Mouse (Mus musculus): ENCODE results near the gene Pirb.

Gene Pirb

DNA sequence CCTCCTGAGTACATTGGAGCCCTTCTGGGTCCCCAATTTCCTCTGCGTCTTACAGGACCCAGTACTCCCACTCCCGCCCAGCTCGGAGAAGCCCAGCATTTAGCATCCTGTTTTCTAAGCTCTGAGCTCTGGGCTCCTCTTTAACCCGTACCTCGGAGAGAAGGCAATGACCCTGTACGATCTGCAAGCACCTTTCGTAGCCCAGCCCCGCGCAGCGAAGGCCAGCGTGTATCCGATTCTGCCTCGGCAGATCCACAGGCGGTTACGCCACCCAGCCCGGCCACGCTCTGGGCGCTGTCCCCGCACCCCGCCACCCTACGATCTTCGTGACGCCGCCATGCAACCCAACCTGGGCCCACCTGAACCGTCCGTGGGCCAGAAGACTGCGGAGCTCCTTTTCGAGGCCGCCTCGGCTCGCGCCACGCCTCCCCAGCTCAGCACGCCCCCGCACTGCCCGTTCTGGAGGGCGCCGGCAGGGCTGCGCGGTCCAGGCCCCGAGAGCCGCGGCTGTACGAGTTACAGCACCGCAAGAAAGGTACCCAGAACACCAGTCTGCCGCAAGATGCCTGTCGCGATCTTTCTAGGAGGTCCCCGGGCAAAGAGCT, 27.7 kb downstream of the Pirb start, which contains the start of gene Tsen34:
Gene Tsen34 (plus strand): TSS at position 482 of the 605 bp plus-strand sequence.
- DNase-seq (ENCODE audit: low spot score): no peak

DNA sequence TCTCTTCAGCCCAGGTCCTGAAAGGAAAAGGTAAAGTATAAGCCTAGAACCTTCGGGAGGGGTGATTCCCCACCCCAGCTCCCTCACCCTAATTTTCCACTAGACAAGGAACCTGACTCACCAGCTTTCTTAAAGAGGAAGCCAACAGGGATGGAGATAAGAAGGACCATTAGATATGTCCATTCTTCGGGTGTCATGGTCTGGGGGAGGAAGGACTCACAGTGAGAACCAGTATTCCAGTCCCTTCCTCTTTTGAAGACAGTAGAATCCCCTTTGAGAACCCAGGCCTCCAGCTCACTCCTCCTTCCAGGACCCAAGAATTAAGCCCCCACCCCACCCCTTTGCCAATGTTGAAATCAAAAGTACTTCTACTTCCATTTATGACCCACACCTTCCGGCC, 28.3 kb downstream of the Pirb start:
- DNase-seq (ENCODE audit: low spot score): no peak

- no peak for DNase-seq (ENCODE audit: low spot score)
Observed at GRCm38 (mm10) chr7:3685400-3686187, 34.6 kb downstream of the Pirb start.

DNA sequence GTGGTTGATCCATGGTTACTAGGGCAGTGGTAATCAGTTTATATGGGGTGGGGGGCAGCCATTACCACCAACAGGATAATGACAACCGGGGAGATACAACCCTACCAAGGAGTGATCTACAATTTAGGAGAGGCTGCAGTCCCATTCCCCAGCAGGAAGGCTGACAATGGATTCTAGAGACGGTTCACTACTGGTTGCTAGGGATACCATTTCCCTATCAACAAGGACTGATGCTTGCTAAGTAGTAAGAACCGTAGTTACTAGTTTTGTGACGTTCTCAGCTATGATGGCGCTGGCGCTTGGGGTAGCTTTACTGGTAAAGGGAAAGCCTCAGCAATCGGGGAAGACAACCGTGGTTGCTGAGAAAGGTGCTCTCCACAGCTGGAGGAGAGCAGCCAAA, 35.5 kb downstream of the Pirb start:
- no peak for DNase-seq (ENCODE audit: low spot score)

- DNase-seq (ENCODE audit: low spot score): no peak
Observed at GRCm38 (mm10) chr7:3683908-3684550, 36.2 kb downstream of the Pirb start.

DNA sequence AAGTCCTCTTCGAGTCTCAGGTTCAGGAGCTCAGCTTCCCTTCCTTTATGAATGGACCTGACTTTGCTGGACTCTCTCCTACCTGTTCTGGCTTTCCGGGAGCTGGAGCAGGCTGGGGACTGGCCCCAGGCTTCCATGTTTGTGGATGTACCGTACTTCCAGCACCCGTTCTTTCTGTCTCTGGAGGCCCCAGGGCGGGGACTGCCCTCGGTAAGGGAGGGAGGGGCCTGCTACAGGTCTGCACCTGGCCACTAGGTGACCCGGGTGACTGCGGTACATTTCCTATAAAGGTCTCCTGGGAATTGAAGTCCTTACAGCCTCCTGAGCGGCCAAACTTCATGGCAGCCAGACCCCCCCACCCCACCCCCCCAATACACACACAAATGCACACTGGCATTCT, 42.8 kb downstream of the Pirb start, which contains the start of gene Tmc4:
Gene Tmc4 (minus strand): TSS at position 212 of the 400 bp plus-strand sequence.
- DNase-seq (ENCODE audit: low spot score): no peak

- DNase-seq (ENCODE audit: low spot score): no peak
Observed at GRCm38 (mm10) chr7:3676371-3676770, 43.8 kb downstream of the Pirb start.

- no peak for DNase-seq (ENCODE audit: low spot score)
Observed at GRCm38 (mm10) chr7:3675228-3675548, 45.0 kb downstream of the Pirb start.

DNA sequence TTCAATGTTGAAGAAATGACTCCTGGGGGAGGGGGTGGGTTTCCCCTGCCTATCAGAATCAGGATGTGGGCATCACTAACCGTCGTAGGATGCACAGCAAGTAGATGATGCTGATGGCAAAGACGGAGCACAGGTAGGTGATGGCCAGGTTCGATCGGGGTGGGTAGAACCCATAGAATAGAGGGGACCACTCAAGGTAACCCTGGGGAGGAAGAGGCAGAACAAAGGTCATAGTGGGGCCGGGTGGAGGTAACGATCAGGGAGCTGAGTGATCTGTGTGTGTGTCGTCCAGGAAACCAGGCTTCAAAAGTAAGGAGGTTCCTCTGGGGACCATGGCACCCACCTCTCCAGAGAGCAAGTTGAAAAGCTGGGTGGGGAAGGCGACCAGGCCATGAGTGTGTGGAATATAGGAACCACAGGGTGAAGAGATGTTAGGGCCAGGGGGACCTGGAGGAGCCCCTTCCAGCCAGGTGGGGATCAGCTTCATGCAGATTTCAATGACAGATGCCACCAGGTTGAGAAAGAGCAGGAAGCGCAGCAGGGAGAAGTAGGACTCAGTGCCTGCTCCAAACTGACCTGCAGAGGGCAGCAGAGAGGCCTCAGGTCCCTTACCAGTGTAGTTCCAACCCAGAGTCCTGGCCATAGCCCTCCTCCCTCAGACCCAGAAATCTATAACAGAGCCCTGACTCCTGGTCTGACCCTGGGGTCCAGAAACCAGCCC, 45.5 kb downstream of the Pirb start:
- peak; percentile 56 for DNase-seq (ENCODE audit: low spot score)

DNA sequence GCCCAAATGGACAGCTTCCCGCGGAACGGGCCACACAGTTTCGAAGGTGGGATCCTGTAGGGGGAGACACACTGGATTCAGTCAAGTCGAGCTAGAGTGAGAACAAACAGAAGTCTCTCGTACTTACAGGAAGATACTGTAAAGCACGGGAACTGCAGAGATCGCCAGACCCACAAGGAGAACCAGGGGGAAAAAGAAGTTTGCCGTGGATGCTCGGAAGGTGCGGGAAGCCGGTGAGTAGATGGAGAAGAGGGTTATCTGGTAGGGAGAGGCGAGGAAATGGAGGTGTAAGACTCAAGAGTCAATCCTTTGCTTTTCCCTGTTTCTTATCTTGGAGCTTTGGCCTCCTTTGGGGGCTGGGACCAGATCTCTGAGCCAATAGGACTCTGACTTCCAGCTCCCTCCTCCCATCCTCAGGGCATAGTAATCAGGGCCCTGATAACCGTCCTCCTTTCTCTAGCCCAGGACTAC, 53.2 kb downstream of the Pirb start:
- DNase-seq (ENCODE audit: low spot score): no peak

- DNase-seq (ENCODE audit: low spot score): peak; percentile 94
Observed at GRCm38 (mm10) chr7:3665215-3666114, 54.7 kb downstream of the Pirb start, which contains the start of gene Leng1. TSS of gene Leng1 (minus strand) at chr7:3665840.

GRCm38 (mm10) chr7:3664524-3665214, 55.5 kb downstream of the Pirb start:
- no peak for DNase-seq (ENCODE audit: low spot score)

Data from left cerebral cortex, adult 11 months (tissue).